Mouse (Mus musculus) spleen, postnatal 14 days (tissue): ENCODE data around the gene Ctps2.

Source experiments
- DNase-seq, 2 experiments: peaks; one replicate each; pipeline ENCODE4 v3.0.0; 2021 to 2022; ENCODE audit warnings: low spot score in 2 of 2

The Ctps2 gene

GRCm38 (mm10) chrX:162976194-162976593, 75.2 kb downstream of the Ctps2 start:
- DNase-seq = no peak

GRCm38 (mm10) chrX:162986876-162987495, 85.9 kb downstream of the Ctps2 start:
- no peak for DNase-seq

GRCm38 (mm10) chrX:162991396-162991795, 90.4 kb downstream of the Ctps2 start:
- no peak for DNase-seq

- DNase-seq = no peak
Observed at GRCm38 (mm10) chrX:162992121-162992520, 91.1 kb downstream of the Ctps2 start.

GRCm38 (mm10) chrX:163027864-163028263, 126.8 kb downstream of the Ctps2 start:
- DNase-seq = no peak

GRCm38 (mm10) chrX:163038767-163039166, 137.7 kb downstream of the Ctps2 start:
- DNase-seq = no peak

- no peak for DNase-seq
Observed at GRCm38 (mm10) chrX:163042771-163043170, 141.7 kb downstream of the Ctps2 start.

- DNase-seq = no peak
Observed at GRCm38 (mm10) chrX:163063936-163064335, 162.9 kb downstream of the Ctps2 start.
